Mouse (Mus musculus) kidney, adult 2 months (tissue): ENCODE data around the gene Hemgn. TPM values are rescaled to one million over a fixed set of nuclear protein-coding genes. Genes with fewer than 3 reads are reported as not detected.

Source experiments
- DNase-seq: peaks from one replicate; pipeline ENCODE4 v3.0.0; 2021
- H3K27ac ChIP-seq: fragments of 200-500 bp; 2 replicates; pipeline ENCODE4 v1.5.1; 2012; ENCODE audit warnings: low read depth, low read length, control low read depth, inconsistent platforms; ENCODE audit not compliant: insufficient read depth
- H3K27me3 ChIP-seq: fragments of 200-500 bp; replicated peaks from 2 replicates; pipeline ENCODE4 v1.6.1; 2012; ENCODE audit warnings: mild to moderate bottlenecking, moderate library complexity, low read length, inconsistent platforms; ENCODE audit not compliant: control insufficient read depth, insufficient read depth
- H3K36me3 ChIP-seq: fragments of 200-500 bp; 2 replicates; pipeline ENCODE4 v1.6.1; 2012; ENCODE audit warnings: mild to moderate bottlenecking, moderate library complexity, low read length, inconsistent platforms; ENCODE audit not compliant: control insufficient read depth, insufficient read depth
- H3K4me1 ChIP-seq: fragments of 200-500 bp; 2 replicates; pipeline ENCODE4 v1.6.1; 2011; ENCODE audit warnings: low read length; ENCODE audit not compliant: control insufficient read depth, insufficient read depth
- H3K4me3 ChIP-seq: fragments of 200-500 bp; 2 replicates; pipeline ENCODE4 v1.5.1; 2011; ENCODE audit warnings: mild to moderate bottlenecking, low read depth, low read length, control low read depth; ENCODE audit not compliant: insufficient read depth
- CTCF ChIP-seq: fragments of 200-500 bp; conservative IDR thresholded peaks from 2 replicates; pipeline ENCODE4 v1.5.1; 2011; ENCODE audit warnings: low read depth, mild to moderate bottlenecking, control low read depth, low read length, moderate library complexity, mixed read lengths; ENCODE audit not compliant: insufficient read depth, insufficient read length
- POLR2A ChIP-seq: fragments of 200-500 bp; IDR thresholded peaks from one replicate; pipeline ENCODE4 v1.6.1; 2011; ENCODE audit warnings: low read depth, low read length, control low read depth
- WGBS: fragments of 180-500 bp; shearing (Covaris S2); methylation state at CpG from one replicate; pipeline ENCODE4 v1.1.7; 2018; 5-methylcytosine and 5-hydroxymethylcytosine counted together
- polyA plus RNA-seq: library from polyadenylated mRNA; depleted of rRNA; stranded (reverse); fragments of >200 nt; gene quantifications from 2 replicates; pipeline ENCODE4 v1.2.3, GENCODE M21; 2012; rRNA removed

Gene Hemgn
- 0.03 and 0.04 TPM in 2 replicates for polyA plus RNA-seq

DNA sequence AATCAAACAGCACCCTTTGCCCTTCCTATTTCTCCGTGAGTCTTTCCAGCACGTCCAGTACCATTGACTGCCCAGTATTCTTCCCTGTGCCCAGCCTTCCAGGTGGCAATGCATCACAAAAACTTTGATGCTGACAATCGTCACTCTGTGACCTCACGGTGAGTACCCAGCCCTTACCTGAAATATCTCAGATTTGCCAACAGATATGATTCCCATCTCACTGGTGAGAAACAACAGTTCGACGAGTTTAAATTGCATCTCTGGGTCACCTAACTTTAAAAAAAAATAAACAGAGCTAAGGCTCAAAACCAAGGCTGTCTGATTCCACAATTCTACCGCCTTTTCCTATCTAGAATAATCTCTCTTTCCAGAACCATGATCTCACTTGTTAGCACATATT, at the start of gene Hemgn:
Hemgn (minus strand) TSS at position 101 of the 400 bp plus-strand sequence.
- Histone ChIP-seq H3K4me3 (no peak within 1 kb of the TSS), H3K27me3 (no peaks in the 10 kb centered on the region), H3K4me1 (no peaks in the 10 kb centered on the region), H3K27ac (no peak within 1 kb of the TSS), H3K36me3 (no peaks in the 10 kb centered on the region)
- 73% methylated on average over 7 of the region's 7 CpGs for WGBS
- TF ChIP-seq POLR2A: no peak
- no peak for TF ChIP-seq CTCF
- DNase-seq: no peak

DNA sequence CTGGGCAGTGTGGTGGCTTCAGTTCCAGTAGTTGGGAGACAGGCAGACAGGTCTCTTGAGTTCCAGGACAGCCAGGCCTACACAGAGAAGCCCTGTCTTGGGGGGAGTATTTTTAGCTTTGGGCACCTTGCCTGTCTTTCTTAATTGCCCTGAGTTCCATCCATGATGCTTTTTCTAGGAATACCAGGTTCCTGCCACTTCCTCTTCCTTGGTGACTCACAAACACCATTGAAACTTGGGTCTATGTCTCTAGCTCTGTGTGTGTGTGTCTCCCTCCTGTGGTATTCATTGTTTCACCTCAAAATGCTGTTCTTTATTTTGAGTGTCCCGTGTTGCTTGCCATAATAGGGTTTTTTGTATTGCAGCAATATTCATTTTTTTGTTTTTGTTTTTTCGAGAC, 45.1 kb upstream of the Hemgn start:
- DNase-seq: no peak
- H3K27me3 ChIP-seq: no peaks in the 10 kb centered on the region
- no peaks in the 10 kb centered on the region; the same call in 1 of the 2 replicates for H3K36me3 ChIP-seq
- no peak overlapping the region for H3K27ac ChIP-seq
- H3K4me1 ChIP-seq: peaks cover 1% of the 10 kb centered on the region; the same call in 1 of the 2 replicates
- H3K4me3 ChIP-seq: no peak overlapping the region
- 89% methylated on average over 2 of the region's 2 CpGs for WGBS
- TF ChIP-seq POLR2A (no peak), CTCF (no peak)

DNA sequence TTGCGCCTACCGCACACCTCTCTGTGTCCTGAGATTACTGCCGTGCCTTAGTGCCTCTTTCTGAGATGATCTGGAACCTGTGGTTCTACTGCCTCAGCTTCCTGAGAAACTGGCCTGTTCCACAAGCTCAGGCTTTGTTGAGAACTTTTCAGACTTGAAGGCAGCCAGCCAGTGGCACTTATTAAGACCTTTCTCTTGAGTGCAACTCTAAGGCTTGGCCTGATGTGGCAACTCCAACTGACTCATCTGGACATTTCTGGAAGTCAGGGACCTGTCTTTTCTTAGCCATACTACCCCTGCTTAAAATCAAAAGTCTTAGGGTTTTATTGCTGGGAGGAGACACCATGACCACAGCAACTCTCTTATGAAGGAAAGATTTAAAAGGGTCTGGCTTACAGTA, 43.9 kb upstream of the Hemgn start:
- peaks cover 7% of the 10 kb centered on the region; the same call in 1 of the 2 replicates for H3K4me1 ChIP-seq
- H3K36me3 ChIP-seq: no peaks in the 10 kb centered on the region; the same call in 1 of the 2 replicates
- no peak for TF ChIP-seq CTCF
- no peaks in the 10 kb centered on the region for H3K27me3 ChIP-seq
- no peak overlapping the region for H3K27ac ChIP-seq
- 92% methylated on average over 3 of the region's 3 CpGs for WGBS
- no peak overlapping the region for H3K4me3 ChIP-seq
- DNase-seq: no peak

DNA sequence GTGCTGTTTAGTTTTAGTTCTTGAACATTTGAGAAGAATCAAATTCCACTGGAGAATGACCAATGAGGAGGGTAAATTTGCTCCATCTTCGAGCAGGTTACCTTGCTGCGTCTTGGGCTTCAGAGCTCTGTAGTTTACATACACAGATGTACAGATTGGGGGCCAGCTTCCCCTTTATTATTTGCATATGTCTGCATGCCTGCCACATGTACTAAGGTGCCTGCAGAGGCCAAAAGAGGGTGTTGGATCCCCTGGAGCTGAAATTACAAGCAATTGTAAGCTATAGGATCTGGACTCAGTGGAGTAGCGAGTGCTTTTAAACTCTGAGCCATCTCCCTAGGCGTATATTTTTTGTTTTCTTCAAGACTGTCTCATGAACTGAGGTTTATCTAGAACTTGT, 43.5 kb upstream of the Hemgn start:
- WGBS: 86% methylated on average over 4 of the region's 4 CpGs
- H3K4me3 ChIP-seq: no peak overlapping the region
- TF ChIP-seq CTCF (no peak), POLR2A (no peak)
- no peaks in the 10 kb centered on the region for H3K27me3 ChIP-seq
- DNase-seq: no peak
- H3K4me1 ChIP-seq: peaks cover 7% of the 10 kb centered on the region; the same call in 1 of the 2 replicates
- H3K27ac ChIP-seq: no peak overlapping the region
- no peaks in the 10 kb centered on the region; the same call in 1 of the 2 replicates for H3K36me3 ChIP-seq

DNA sequence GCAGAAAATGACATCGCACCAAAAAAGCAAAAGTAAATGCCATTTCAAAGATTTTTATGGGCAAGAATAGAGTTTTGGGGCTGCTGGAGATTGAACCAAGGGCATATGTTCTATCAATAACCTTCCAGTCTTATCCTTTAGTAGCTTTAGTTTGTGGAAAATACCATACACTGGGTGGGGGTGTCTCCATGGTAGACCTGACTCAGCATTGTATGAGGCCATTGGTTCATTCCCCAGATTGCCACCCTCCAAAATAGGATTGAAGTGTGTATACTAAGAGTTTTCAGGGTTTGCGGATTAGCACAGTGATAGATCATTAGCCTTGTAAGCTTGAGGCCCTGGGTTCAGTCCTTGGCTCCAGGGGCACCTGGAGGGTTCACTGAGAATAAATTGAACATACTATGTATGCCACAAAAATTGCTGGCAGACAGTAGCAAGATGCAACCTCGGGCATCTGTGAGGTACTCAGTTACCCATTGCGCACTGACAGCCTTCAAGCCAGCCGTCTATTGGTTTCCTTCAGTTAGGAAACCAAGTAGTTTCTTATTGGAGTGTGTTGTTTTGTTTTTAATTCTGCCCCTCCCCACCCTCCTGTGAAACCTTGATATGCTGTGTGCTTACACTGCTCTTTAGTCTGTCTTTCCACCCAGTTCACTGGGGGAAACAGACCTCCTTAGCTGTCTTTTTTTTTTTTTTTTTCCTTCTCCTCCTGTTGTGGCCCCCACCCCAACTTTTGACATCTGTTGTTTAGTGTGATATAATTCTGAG, 41.0 kb upstream of the Hemgn start:
- H3K27ac ChIP-seq: no peak overlapping the region
- TF ChIP-seq POLR2A (no peak), CTCF (no peak)
- no peak overlapping the region for H3K4me3 ChIP-seq
- peaks cover 7% of the 10 kb centered on the region; the same call in 1 of the 2 replicates for H3K4me1 ChIP-seq
- WGBS: 73% methylated on average over 5 of the region's 5 CpGs
- H3K36me3 ChIP-seq: no peaks in the 10 kb centered on the region
- DNase-seq: no peak
- H3K27me3 ChIP-seq: no peaks in the 10 kb centered on the region

DNA sequence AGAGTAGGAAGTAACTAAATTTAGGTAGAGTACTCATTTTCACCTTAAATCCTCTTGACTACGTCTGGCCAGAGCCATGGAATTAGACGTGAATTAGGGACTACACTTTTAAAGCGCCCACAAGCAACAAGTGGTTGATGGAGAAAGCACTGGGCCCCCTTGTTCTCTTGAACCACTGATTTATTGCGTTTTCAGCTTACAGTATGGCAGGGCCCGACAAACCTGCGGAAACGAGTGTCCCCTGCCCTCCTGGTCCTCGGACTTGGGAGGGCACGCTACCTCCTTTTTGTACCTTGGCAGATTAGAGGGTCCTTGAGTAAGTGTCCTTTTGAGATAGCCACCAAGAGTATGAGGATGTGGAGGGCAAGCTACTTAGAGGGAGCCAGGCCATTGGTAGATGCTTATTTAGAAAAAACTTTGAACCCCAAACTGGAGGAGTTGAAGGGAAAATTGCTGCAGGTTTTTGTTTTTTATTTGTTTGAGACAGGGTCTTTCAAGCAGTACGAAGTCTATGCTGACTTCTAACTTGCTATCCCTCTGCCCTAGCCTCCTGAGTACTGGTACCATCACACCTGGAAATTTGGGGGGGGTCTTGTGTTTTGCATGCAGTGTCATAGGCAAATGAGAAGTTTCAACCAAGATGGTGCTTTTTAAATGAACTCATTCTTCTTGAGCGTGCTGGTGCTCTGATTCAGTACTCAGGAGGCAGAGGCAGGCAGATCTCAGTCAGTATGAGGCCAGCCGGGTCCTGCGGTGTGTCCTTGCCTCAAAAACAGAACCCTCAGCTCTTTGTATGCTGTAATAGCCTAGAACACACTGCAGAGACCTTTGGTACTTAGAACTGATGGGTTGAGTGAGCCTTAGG, 39.8 kb upstream of the Hemgn start:
- H3K36me3 ChIP-seq: no peaks in the 10 kb centered on the region
- H3K27ac ChIP-seq: no peak overlapping the region
- H3K27me3 ChIP-seq: no peaks in the 10 kb centered on the region
- peak; percentile 12 for DNase-seq
- no peak overlapping the region for H3K4me3 ChIP-seq
- TF ChIP-seq POLR2A (no peak), CTCF (no peak)
- H3K4me1 ChIP-seq: peaks cover 7% of the 10 kb centered on the region; the same call in 1 of the 2 replicates
- WGBS: 56% methylated on average over 13 of the region's 13 CpGs

DNA sequence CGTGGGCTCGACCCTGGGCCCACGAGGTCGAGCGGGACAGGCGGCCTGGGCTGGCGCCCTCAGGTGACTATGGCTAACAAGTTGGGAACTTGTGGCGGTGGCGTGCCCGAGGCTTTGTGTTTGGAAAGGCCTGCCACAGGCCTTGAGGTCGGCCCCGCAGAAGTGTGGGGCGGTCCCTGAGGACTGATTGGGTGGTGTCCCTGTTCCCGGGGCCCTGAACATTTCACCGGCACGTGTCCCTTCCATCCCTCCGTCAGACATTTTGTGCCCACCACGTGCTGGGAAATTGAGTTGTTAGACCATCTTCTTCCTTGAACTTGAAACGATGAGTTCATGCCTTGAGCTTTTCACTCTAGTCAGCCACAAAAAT, 39.2 kb upstream of the Hemgn start:
- Histone ChIP-seq H3K36me3 (no peaks in the 10 kb centered on the region), H3K4me3 (peak overlapping the region; percentile 89), H3K27ac (peak overlapping the region; percentile 87), H3K27me3 (no peaks in the 10 kb centered on the region), H3K4me1 (peaks cover 7% of the 10 kb centered on the region; the same call in 1 of the 2 replicates)
- under 1% methylated on average over 19 of the region's 19 CpGs for WGBS
- TF ChIP-seq POLR2A: no peak
- TF ChIP-seq CTCF: no peak
- peak; percentile 58 for DNase-seq
